Mouse (Mus musculus) thymus, adult 2 months (tissue): Measurements from ENCODE around the gene Fxr1.

Experiments
- CTCF ChIP-seq: fragments of 200-500 bp; IDR thresholded peaks from 2 replicates; pipeline ENCODE4 v1.5.1; 2012; ENCODE audit warnings: mild to moderate bottlenecking, control low read depth, low read length, moderate library complexity, borderline replicate concordance; ENCODE audit not compliant: control insufficient read depth, poor library complexity, insufficient read depth; ENCODE audit errors: extremely low read depth
- POLR2A ChIP-seq: fragments of 200-500 bp; IDR thresholded peaks from 2 replicates; pipeline ENCODE4 v1.6.1; 2012; ENCODE audit warnings: mild to moderate bottlenecking, low read length, control low read depth, moderate library complexity; ENCODE audit not compliant: control insufficient read depth, poor library complexity, insufficient read depth; ENCODE audit errors: extremely low read depth

- TF ChIP-seq CTCF (no peak), POLR2A (no peak)
These were observed 84.3 kb downstream of the Fxr1 start for GRCm38 (mm10) chr3:34103902-34104672.
